Mouse (Mus musculus) lung, embryonic 14.5 days (tissue): ENCODE measurements at regions not wholly inside any gene's neighbourhood (a gene's known extent, or its start where the extent isn't known, plus 50 kb on each side); places are given as distances from the start of the nearest gene placed in this dataset.
"Not testable (repeated sequence)": the region's sequence is repeated elsewhere in the genome, so short reads cannot be mapped to it uniquely, and the experiment has no call there.

Experiments
- ATAC-seq: fragments of 200-750 bp; cut with Nextera tagmentation; 2 replicates; pipeline ENCODE4 v1.8.0; 2017; ENCODE audit warnings: mild to moderate bottlenecking, moderate TSS enrichment, moderate library complexity; ENCODE audit not compliant: insufficient read depth
- DNase-seq: peaks from one replicate; pipeline ENCODE4 v3.0.0-alpha.2; 2015
- H3K27ac ChIP-seq: fragments of 300-500 bp; sonication (generic); 2 replicates; pipeline ENCODE4 v1.5.1; 2014; ENCODE audit warnings: low read depth, mild to moderate bottlenecking, moderate library complexity
- H3K27me3 ChIP-seq: fragments of 300-500 bp; sonication (generic); 2 replicates; pipeline ENCODE4 v1.6.1; 2014; ENCODE audit warnings: low read length, control low read depth; ENCODE audit not compliant: insufficient read depth
- H3K36me3 ChIP-seq: fragments of 300-500 bp; sonication (generic); 2 replicates; pipeline ENCODE4 v1.6.1; 2014; ENCODE audit warnings: control low read depth; ENCODE audit not compliant: insufficient read depth
- H3K4me1 ChIP-seq: fragments of 300-500 bp; sonication (generic); 2 replicates; pipeline ENCODE4 v1.6.1; 2014; ENCODE audit warnings: antibody characterized with exemption, control low read depth; ENCODE audit not compliant: insufficient read depth
- H3K4me2 ChIP-seq: fragments of 300-500 bp; sonication (generic); 2 replicates; pipeline ENCODE4 v1.6.1; 2014; ENCODE audit warnings: mild to moderate bottlenecking
- H3K4me3 ChIP-seq: fragments of 300-500 bp; sonication (generic); 2 replicates; pipeline ENCODE4 v1.5.1; 2014; ENCODE audit warnings: low read depth, low read length
- H3K9ac ChIP-seq: fragments of 300-500 bp; sonication (generic); 2 replicates; pipeline ENCODE4 v1.6.1; 2014
- H3K9me3 ChIP-seq: fragments of 300-500 bp; sonication (generic); 2 replicates; pipeline ENCODE4 v1.6.1; 2016; ENCODE audit warnings: low read depth, low read length, control low read depth
- CTCF ChIP-seq: IDR thresholded peaks from 2 replicates; pipeline ENCODE4 v1.5.1; 2016; ENCODE audit warnings: antibody characterized with exemption, low read depth
- WGBS: fragments of 180-500 bp; shearing (Covaris S2); extraction: QIAGEN DNeasy Blood & Tissue Kit; methylation state at CpG from one replicate; pipeline ENCODE4 v1.1.7; 2014; 5-methylcytosine and 5-hydroxymethylcytosine counted together

DNA sequence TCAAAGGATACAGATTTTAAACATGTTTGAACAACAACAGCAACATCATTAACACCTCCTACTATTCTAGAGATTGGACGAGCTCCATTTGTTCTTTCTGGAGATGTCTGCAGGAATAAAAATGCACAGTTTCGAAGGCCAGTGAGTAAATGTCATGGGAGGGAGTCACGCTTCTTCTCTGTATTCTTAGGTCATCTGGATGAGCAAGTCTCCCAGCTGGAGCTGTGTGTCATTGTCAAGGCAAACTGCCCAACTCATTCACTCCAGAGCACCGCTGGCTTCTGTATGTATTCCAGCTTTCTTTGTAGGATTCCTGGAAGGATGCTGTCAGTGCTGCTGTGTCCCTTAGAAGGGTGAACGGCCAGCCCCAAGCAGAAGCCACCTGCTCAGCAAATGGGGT, 297.1 kb downstream of the Diras2 start:
- no peak for ATAC-seq
- Histone ChIP-seq H3K4me1 (no peaks in the 10 kb centered on the region), H3K27me3 (no peaks in the 10 kb centered on the region), H3K27ac (no peak overlapping the region), H3K4me3 (no peak overlapping the region), H3K9ac (no peak overlapping the region), H3K36me3 (no peaks in the 10 kb centered on the region), H3K4me2 (no peak overlapping the region), H3K9me3 (no peaks in the 10 kb centered on the region)
- no peak for TF ChIP-seq CTCF
- no peak for DNase-seq
- 57% methylated on average over 5 of the region's 5 CpGs for WGBS

DNA sequence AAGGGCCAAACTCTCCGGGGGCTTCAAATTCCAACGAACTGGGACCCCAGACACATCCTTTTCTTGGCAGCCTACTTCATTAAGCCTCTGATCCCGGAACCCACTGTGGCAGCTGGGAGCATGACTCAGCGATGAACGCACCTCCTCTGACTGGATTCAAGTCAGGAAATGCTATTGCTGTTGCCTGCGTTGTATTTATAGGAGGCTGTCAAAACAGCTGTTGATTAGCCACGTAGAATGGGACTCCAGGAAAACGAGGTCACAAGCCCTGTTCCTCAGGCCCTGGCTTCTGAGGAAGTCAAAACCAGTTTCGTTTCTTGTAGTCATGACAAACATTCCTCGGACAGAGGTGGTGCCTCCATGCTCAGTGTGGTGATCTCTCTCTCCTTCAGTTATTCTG, 295.0 kb downstream of the Diras2 start:
- peak; percentile 41; the same call in 1 of the 2 replicates for ATAC-seq
- Histone ChIP-seq H3K9me3 (no peaks in the 10 kb centered on the region), H3K27me3 (no peaks in the 10 kb centered on the region), H3K4me2 (no peak overlapping the region), H3K36me3 (no peaks in the 10 kb centered on the region), H3K4me1 (no peaks in the 10 kb centered on the region), H3K4me3 (no peak overlapping the region), H3K9ac (no peak overlapping the region), H3K27ac (no peak overlapping the region)
- no peak for TF ChIP-seq CTCF
- WGBS: 34% methylated on average over 10 of the region's 10 CpGs
- DNase-seq: peak; percentile 58

DNA sequence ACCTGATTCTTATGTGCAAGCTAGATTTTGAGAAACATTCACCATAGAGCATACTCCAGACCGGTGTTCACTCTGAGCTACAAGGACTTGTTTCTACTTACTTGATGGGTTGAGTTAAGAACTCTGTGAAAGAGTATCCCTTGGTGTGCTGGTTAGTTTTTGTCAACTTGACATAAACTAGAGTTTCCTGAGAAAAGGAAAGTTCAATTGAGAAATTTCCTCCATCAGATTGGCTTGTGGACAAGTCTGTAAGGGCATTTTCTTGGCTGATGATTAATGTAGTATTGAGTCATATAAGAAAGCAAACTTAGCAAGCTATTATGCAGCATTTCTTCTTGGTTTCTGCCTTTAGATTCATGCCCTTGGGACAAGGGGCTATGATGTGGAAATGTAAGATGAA, 291.5 kb downstream of the Diras2 start:
- DNase-seq (no peak), ATAC-seq (no peak)
- Histone ChIP-seq H3K9me3 (no peaks in the 10 kb centered on the region), H3K4me2 (no peak overlapping the region), H3K4me1 (no peaks in the 10 kb centered on the region), H3K4me3 (no peak overlapping the region), H3K9ac (no peak overlapping the region), H3K27ac (no peak overlapping the region), H3K36me3 (no peaks in the 10 kb centered on the region), H3K27me3 (no peaks in the 10 kb centered on the region)
- 96% methylated on average over 1 of the region's 1 CpGs for WGBS
- no peak for TF ChIP-seq CTCF

DNA sequence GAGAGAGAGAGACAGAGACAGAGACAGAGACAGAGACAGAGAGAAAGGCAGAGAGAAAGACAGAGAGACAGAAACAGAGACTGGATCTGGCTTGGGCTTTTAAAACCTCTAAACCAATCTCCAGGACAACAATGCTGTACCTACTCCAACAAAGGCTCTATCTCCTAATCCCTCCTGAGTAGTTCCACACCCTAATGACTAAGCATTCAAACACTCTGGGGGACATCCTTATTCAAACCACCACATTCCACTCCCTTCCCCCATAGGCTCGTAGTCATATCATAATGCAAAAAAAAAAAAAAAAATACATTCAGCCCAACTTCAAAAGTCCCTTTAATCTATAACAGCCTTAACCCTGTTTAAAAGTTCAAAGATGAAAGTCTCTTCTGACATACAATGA, 289.3 kb downstream of the Diras2 start:
- Histone ChIP-seq H3K27me3 (no peaks in the 10 kb centered on the region), H3K4me1 (no peaks in the 10 kb centered on the region), H3K4me2 (no peak overlapping the region), H3K36me3 (no peaks in the 10 kb centered on the region), H3K27ac (no peak overlapping the region), H3K9ac (no peak overlapping the region), H3K9me3 (no peaks in the 10 kb centered on the region), H3K4me3 (no peak overlapping the region)
- no peak for ATAC-seq
- no peak for TF ChIP-seq CTCF
- no peak for DNase-seq
- 54% methylated on average over 1 of the region's 1 CpGs for WGBS

DNA sequence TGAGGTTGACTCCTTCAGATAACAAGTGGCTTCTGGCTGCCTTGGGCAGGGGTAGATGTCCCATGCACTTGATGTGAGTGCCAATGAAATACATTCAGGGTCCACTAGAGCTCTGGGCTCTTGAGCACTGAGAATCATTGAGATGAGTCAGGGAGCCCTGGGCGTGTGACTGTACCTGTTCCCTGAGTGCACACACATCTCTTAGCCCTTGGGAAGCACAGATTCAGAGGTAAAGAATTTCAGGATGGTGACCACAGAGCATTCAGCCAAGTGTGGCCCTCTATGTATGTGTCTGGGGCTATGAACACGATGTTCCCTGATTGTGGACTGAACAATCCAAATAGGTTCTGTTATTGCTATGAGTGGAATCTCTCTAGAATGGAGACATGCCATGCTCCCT, 281.6 kb downstream of the Diras2 start:
- no peak for DNase-seq
- Histone ChIP-seq H3K36me3 (no peaks in the 10 kb centered on the region), H3K27me3 (no peaks in the 10 kb centered on the region), H3K4me1 (no peaks in the 10 kb centered on the region), H3K9ac (no peak overlapping the region), H3K4me3 (no peak overlapping the region), H3K27ac (no peak overlapping the region), H3K4me2 (no peak overlapping the region), H3K9me3 (no peaks in the 10 kb centered on the region)
- no peak for ATAC-seq
- no peak for TF ChIP-seq CTCF
- WGBS: 78% methylated on average over 2 of the region's 2 CpGs

DNA sequence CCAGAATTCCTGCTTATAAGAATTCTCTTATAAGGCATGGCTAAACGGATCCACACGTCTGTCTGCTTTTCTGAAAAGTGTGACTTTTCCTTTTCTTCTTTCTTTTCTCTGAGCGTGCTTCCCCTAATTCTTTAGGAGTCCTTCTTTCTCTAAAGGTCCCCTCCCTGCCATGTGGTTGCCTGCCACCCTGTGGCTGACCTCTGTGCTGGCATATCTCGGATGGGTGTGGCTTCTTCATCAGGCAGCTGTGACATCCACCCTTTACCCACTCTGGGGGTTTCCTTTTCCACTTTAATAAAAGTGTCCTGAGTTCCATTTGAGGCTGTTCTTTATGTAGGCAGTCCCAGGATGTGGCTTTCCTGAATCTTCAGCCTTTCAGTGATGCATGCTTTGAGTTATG, 280.7 kb downstream of the Diras2 start:
- Histone ChIP-seq H3K36me3 (no peaks in the 10 kb centered on the region), H3K9me3 (no peaks in the 10 kb centered on the region), H3K4me1 (no peaks in the 10 kb centered on the region), H3K9ac (no peak overlapping the region), H3K27me3 (no peaks in the 10 kb centered on the region), H3K27ac (no peak overlapping the region), H3K4me3 (no peak overlapping the region), H3K4me2 (no peak overlapping the region)
- DNase-seq: no peak
- ATAC-seq: no peak
- 46% methylated on average over 4 of the region's 4 CpGs for WGBS
- TF ChIP-seq CTCF: peak; percentile 29; the same call in 1 of the 2 replicates

DNA sequence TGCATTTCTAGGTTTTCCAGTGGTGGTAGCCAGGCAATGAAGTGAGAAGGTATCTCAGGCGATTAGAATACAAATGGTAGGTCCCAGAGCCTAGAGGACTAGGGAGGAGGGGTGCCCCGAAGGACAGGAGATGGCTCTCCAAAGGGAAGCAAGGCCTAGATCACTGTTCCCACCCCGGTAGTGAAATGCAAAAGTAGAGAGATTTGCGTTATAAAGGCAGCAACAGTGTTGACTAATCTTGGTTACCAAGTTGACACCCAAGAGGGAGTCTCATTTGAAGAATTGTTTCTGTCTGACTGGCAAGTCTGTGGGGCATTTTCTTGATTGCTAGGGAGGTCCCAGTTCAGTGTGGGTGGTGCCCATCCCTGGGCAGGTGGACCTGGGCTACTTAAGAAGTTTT, 278.8 kb downstream of the Diras2 start:
- Histone ChIP-seq H3K4me3 (no peak overlapping the region), H3K9ac (no peak overlapping the region), H3K27me3 (no peaks in the 10 kb centered on the region), H3K9me3 (no peaks in the 10 kb centered on the region), H3K27ac (no peak overlapping the region), H3K4me1 (no peaks in the 10 kb centered on the region), H3K36me3 (no peaks in the 10 kb centered on the region), H3K4me2 (no peak overlapping the region)
- DNase-seq (no peak), ATAC-seq (no peak)
- TF ChIP-seq CTCF: no peak
- 61% methylated on average over 4 of the region's 4 CpGs for WGBS

DNA sequence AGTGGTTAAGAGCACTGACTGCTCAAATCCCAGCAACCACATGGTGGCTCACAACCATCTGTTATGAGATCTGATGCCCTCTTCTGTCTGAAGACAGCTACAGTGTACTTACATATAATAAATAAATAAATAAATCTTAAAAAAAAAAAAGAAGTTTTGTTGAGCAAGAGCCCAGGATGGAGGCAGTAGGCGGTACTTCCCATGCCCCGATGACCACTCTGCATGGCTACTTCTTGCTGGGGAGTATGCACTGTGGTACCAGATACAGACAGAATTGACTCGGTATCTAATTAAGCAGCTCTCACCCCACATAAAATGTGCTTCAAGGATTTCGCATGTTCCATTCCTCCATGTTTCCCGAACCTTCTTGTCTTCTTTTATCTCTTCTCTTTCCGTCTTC, 278.4 kb downstream of the Diras2 start:
- not testable (repeated sequence) for H3K4me2 ChIP-seq, DNase-seq, H3K4me1 ChIP-seq, H3K9me3 ChIP-seq, ATAC-seq, H3K27me3 ChIP-seq, H3K9ac ChIP-seq, H3K27ac ChIP-seq, H3K4me3 ChIP-seq, H3K36me3 ChIP-seq
- 36% methylated on average over 6 of the region's 6 CpGs for WGBS
